In genomic region chr2:33584937-33585910, GRCm38 (mm10) we compare ENCODE assay signal across 11 mouse cellular contexts. TPM values are rescaled to one million over a fixed set of nuclear protein-coding genes. Genes with fewer than 3 reads are reported as not detected.
DNase-seq lines count a peak whose midpoint lies in the region; ATAC-seq and TF ChIP-seq lines count a peak whose summit lies in the region.
"Had no signal": no experiment of that assay in that cellular context is flagged by ENCODE, and none has a peak within 500 bp of the region (broad histone marks: within the 10 kb centered on the region; RNA-seq: fewer than 3 reads in every experiment).

No protein-coding gene starts in this region.

- H3K9me3 ChIP-seq in E14TG2a.4 (ENCODE audit: low read length), result peaks cover 9% of the 10 kb centered on the region
- H3K9me3 ChIP-seq in forebrain, postnatal 0 days (ENCODE audit: low read length), result no peaks in the 10 kb centered on the region
- no peaks in the 10 kb centered on the region for H3K9me3 ChIP-seq in midbrain, embryonic 12.5 days

- H3K4me1 ChIP-seq in E14TG2a.4 (replicated peaks; ENCODE audit: low read depth, low read length), result peaks cover 73% of the 10 kb centered on the region
- 0 out of 2 replicates have a peak, but pooled peaks cover 7% of the 10 kb centered on the region for H3K4me1 ChIP-seq in forebrain, postnatal 0 days (ENCODE audit: insufficient read depth)
- peaks cover 49% of the 10 kb centered on the region for H3K4me1 ChIP-seq in midbrain, embryonic 12.5 days

- peaks cover 95% of the 10 kb centered on the region for H3K27me3 ChIP-seq in E14TG2a.4 (ENCODE audit: insufficient read depth, low read length)
- peaks cover 31% of the 10 kb centered on the region for H3K27me3 ChIP-seq in forebrain, postnatal 0 days (ENCODE audit: insufficient read depth, low read length)
- peaks cover 98% of the 10 kb centered on the region for H3K27me3 ChIP-seq in midbrain, embryonic 12.5 days

- peak; percentile 63 for DNase-seq in embryo, embryonic 10 days (ENCODE audit: low spot score)
- DNase-seq in embryo, embryonic 9.5 days (ENCODE audit: extremely low spot score), result no peak
- peak; percentile 19 for DNase-seq in forebrain, postnatal 0 days
- no peak for DNase-seq in cerebellum, postnatal 10 days
- DNase-seq in thymus, postnatal 10 days (ENCODE audit: low spot score in 2 of 2), result no peak
- DNase-seq in spleen, postnatal 10 days (ENCODE audit: low spot score in 2 of 2), result no peak

- no peak overlapping the region for H3K9ac ChIP-seq in forebrain, postnatal 0 days
- 0 out of 2 replicates have a peak overlapping the region, but pooled peaks have one; percentile 15 for H3K9ac ChIP-seq in midbrain, embryonic 12.5 days (replicated peaks)
- H3K9ac ChIP-seq: liver, embryonic 14.5 days had no signal

- no peak overlapping the region for H3K27ac ChIP-seq in forebrain, postnatal 0 days (ENCODE audit: low read depth, low read length)
- peak overlapping the region; percentile 69 for H3K27ac ChIP-seq in midbrain, embryonic 12.5 days (replicated peaks)
- H3K27ac ChIP-seq: liver, embryonic 14.5 days had no signal

- ATAC-seq in forebrain, postnatal 0 days, result no peak
- ATAC-seq in midbrain, embryonic 12.5 days (ENCODE audit: low FRiP score, low read depth), result peak; percentile 59

- H3K36me3 ChIP-seq in E14TG2a.4 (ENCODE audit: insufficient read depth, low read length), result no peaks in the 10 kb centered on the region
- no peaks in the 10 kb centered on the region for H3K36me3 ChIP-seq in forebrain, postnatal 0 days (ENCODE audit: insufficient read depth)
- no peaks in the 10 kb centered on the region for H3K36me3 ChIP-seq in midbrain, embryonic 12.5 days

- 19% methylated on average over 29 of the region's 29 CpGs for WGBS in forebrain, postnatal 0 days
- 11% methylated on average over 29 of the region's 29 CpGs for WGBS in midbrain, embryonic 12.5 days

- no peak overlapping the region for H3K4me2 ChIP-seq in forebrain, postnatal 0 days (ENCODE audit: low read depth)
- peak overlapping the region; percentile 21 for H3K4me2 ChIP-seq in midbrain, embryonic 12.5 days (replicated peaks)

- TF ChIP-seq CTCF in E14TG2a.4 (conservative IDR thresholded peaks at IDR 0.05; ENCODE audit: low read length), result no peak
- no peak for TF ChIP-seq CTCF in forebrain, postnatal 0 days (IDR thresholded peaks at IDR 0.05; ENCODE audit: low read depth)

- peak overlapping the region; percentile 26; the same call in 1 of the 2 replicates for H3K4me3 ChIP-seq in E14TG2a.4 (replicated peaks; ENCODE audit: low read length)
- no peak overlapping the region for H3K4me3 ChIP-seq in forebrain, postnatal 0 days (ENCODE audit: low read depth, low read length)
- no peak overlapping the region for H3K4me3 ChIP-seq in midbrain, embryonic 12.5 days
- H3K4me3 ChIP-seq: erythroblast, embryonic 14.5 days had no signal

RNA-seq across cellular contexts. Expression of gene Lmx1b, which starts 55.1 kb away (rescaled TPM):
- total RNA-seq in forebrain, postnatal 0 days (2014; rRNA removed), result 0.54 and 2.0 TPM in 2 replicates
- 0.05 and 0.24 TPM in 2 replicates for polyA plus RNA-seq in forebrain, postnatal 0 days (2015; fragmentation: Nextera tagmentation; extraction: Ambion mirVana)
- 2.3 and 2.8 TPM in 2 replicates for polyA plus RNA-seq in midbrain, embryonic 12.5 days (2016; fragmentation: Nextera tagmentation; extraction: Ambion mirVana)
- polyA plus RNA-seq: erythroblast, embryonic 14.5 days; gonadal fat pad, adult 2 months had no signal

Comparison
In these comparisons a context has a peak if more than half of its experiments do, and no peak if none do; other contexts are left out.
1. DNase-seq: peak in embryo, embryonic 10 days (single experiment) and forebrain, postnatal 0 days (single experiment); none in embryo, embryonic 9.5 days (single experiment), cerebellum, postnatal 10 days (0 of 2), thymus, postnatal 10 days (0 of 2) and spleen, postnatal 10 days (0 of 2).